Mouse (Mus musculus) kidney, embryonic 16.5 days (tissue): ENCODE data around the gene Zmiz1. TPM values are rescaled to one million over a fixed set of nuclear protein-coding genes. Genes with fewer than 3 reads are reported as not detected.

Experiments
- ATAC-seq: fragments of 200-750 bp; cut with Nextera tagmentation; 2 replicates; pipeline ENCODE4 v1.8.0; 2017; ENCODE audit warnings: moderate TSS enrichment; ENCODE audit not compliant: low FRiP score, low TSS enrichment
- H3K27ac ChIP-seq: fragments of 300-500 bp; sonication (generic); 2 replicates; pipeline ENCODE4 v1.5.1; 2014; ENCODE audit warnings: low read length
- H3K27me3 ChIP-seq: fragments of 300-500 bp; sonication (generic); 2 replicates; pipeline ENCODE4 v1.6.1; 2014; ENCODE audit warnings: low read length, control low read depth, mixed read lengths; ENCODE audit not compliant: insufficient read depth
- H3K36me3 ChIP-seq: fragments of 300-500 bp; sonication (generic); 2 replicates; pipeline ENCODE4 v1.6.1; 2014; ENCODE audit warnings: low read length, control low read depth, mixed read lengths; ENCODE audit not compliant: insufficient read depth
- H3K4me1 ChIP-seq: fragments of 300-500 bp; sonication (generic); 2 replicates; pipeline ENCODE4 v1.6.1; 2014; ENCODE audit warnings: low read length, control low read depth, mixed read lengths; ENCODE audit not compliant: insufficient read depth
- H3K4me2 ChIP-seq: fragments of 300-500 bp; sonication (generic); replicated peaks from 2 replicates; pipeline ENCODE4 v1.6.1; 2014; ENCODE audit warnings: low read depth, low read length
- H3K4me3 ChIP-seq: fragments of 300-500 bp; sonication (generic); 2 replicates; pipeline ENCODE4 v1.5.1; 2014; ENCODE audit warnings: mild to moderate bottlenecking, low read length
- H3K9ac ChIP-seq: fragments of 300-500 bp; sonication (generic); replicated peaks from 2 replicates; pipeline ENCODE4 v1.6.1; 2014; ENCODE audit warnings: low read length
- H3K9me3 ChIP-seq: fragments of 300-500 bp; sonication (generic); 2 replicates; pipeline ENCODE4 v1.6.1; 2016; ENCODE audit warnings: low read length, control low read depth
- WGBS: fragments of 180-500 bp; shearing (Covaris S2); extraction: QIAGEN DNeasy Blood & Tissue Kit; methylation state at CpG from one replicate; pipeline ENCODE4 v1.1.7; 2014; 5-methylcytosine and 5-hydroxymethylcytosine counted together
- polyA plus RNA-seq: library from polyadenylated mRNA; unstranded; fragments of >200 nt; fragmentation: Nextera tagmentation; extraction: Ambion mirVana; gene quantifications from 2 replicates; pipeline ENCODE4 v1.2.1, GENCODE M21; 2015

Gene Zmiz1
- polyA plus RNA-seq, 1 experiment from 2014 or later: 36.0 TPM

GRCm38 (mm10) chr14:25470224-25470805 is 11.3 kb downstream of the Zmiz1 start:
- 35% methylated on average over 7 of the region's 7 CpGs for WGBS
- Histone ChIP-seq H3K27me3 (no peaks in the 10 kb centered on the region), H3K27ac (0 out of 2 replicates have a peak overlapping the region, but pooled peaks have one; percentile 31), H3K36me3 (no peaks in the 10 kb centered on the region), H3K4me2 (no peak overlapping the region), H3K9me3 (no peaks in the 10 kb centered on the region), H3K9ac (no peak overlapping the region; the same call in 1 of the 2 replicates), H3K4me1 (peaks cover 96% of the 10 kb centered on the region), H3K4me3 (no peak overlapping the region)
- ATAC-seq: no peak

GRCm38 (mm10) chr14:25471035-25471434 is 12.1 kb downstream of the Zmiz1 start:
- no peak for ATAC-seq
- H3K27me3 ChIP-seq: no peaks in the 10 kb centered on the region
- peaks cover 96% of the 10 kb centered on the region for H3K4me1 ChIP-seq
- H3K27ac ChIP-seq: 0 out of 2 replicates have a peak overlapping the region, but pooled peaks have one; percentile 87
- H3K4me3 ChIP-seq: no peak overlapping the region
- no peaks in the 10 kb centered on the region for H3K36me3 ChIP-seq
- H3K4me2 ChIP-seq: no peak overlapping the region
- no peak overlapping the region for H3K9ac ChIP-seq
- no peaks in the 10 kb centered on the region for H3K9me3 ChIP-seq
- WGBS: 14% methylated on average over 2 of the region's 2 CpGs

GRCm38 (mm10) chr14:25472096-25472861 is 13.3 kb downstream of the Zmiz1 start:
- Histone ChIP-seq H3K4me1 (peaks cover 99% of the 10 kb centered on the region), H3K27me3 (no peaks in the 10 kb centered on the region), H3K4me3 (no peak overlapping the region), H3K36me3 (no peaks in the 10 kb centered on the region), H3K9me3 (no peaks in the 10 kb centered on the region), H3K27ac (peak overlapping the region; percentile 87), H3K9ac (peak overlapping the region; percentile 22; the same call in 1 of the 2 replicates), H3K4me2 (0 out of 2 replicates have a peak overlapping the region, but pooled peaks have one; percentile 8)
- WGBS: 30% methylated on average over 6 of the region's 6 CpGs
- no peak for ATAC-seq

- Histone ChIP-seq H3K4me1 (peaks cover 99% of the 10 kb centered on the region), H3K9me3 (no peaks in the 10 kb centered on the region), H3K36me3 (no peaks in the 10 kb centered on the region), H3K27ac (peak overlapping the region; percentile 87), H3K27me3 (no peaks in the 10 kb centered on the region), H3K4me3 (no peak overlapping the region), H3K4me2 (0 out of 2 replicates have a peak overlapping the region, but pooled peaks have one; percentile 8), H3K9ac (peak overlapping the region; percentile 22)
- ATAC-seq: peak; percentile 61
- 19% methylated on average over 6 of the region's 6 CpGs for WGBS
Measured at GRCm38 (mm10) chr14:25472981-25473649, 14.1 kb downstream of the Zmiz1 start.

- H3K4me3 ChIP-seq: no peak overlapping the region
- no peaks in the 10 kb centered on the region for H3K27me3 ChIP-seq
- H3K9me3 ChIP-seq: no peaks in the 10 kb centered on the region
- H3K9ac ChIP-seq: peak overlapping the region; percentile 49
- WGBS: 39% methylated on average over 5 of the region's 5 CpGs
- peaks cover 98% of the 10 kb centered on the region for H3K4me1 ChIP-seq
- H3K27ac ChIP-seq: peak overlapping the region; percentile 87
- no peak overlapping the region for H3K4me2 ChIP-seq
- H3K36me3 ChIP-seq: no peaks in the 10 kb centered on the region
- no peak for ATAC-seq
Measured at GRCm38 (mm10) chr14:25474017-25474416, 15.0 kb downstream of the Zmiz1 start.

- no peak for ATAC-seq
- H3K36me3 ChIP-seq: no peaks in the 10 kb centered on the region
- WGBS: 47% methylated on average over 6 of the region's 6 CpGs
- H3K9ac ChIP-seq: peak overlapping the region; percentile 15; the same call in 1 of the 2 replicates
- H3K4me2 ChIP-seq: no peak overlapping the region
- no peak overlapping the region for H3K4me3 ChIP-seq
- H3K9me3 ChIP-seq: no peaks in the 10 kb centered on the region
- no peaks in the 10 kb centered on the region for H3K27me3 ChIP-seq
- H3K27ac ChIP-seq: peak overlapping the region; percentile 87; the same call in 1 of the 2 replicates
- peaks cover 98% of the 10 kb centered on the region for H3K4me1 ChIP-seq
Measured at GRCm38 (mm10) chr14:25474732-25475131, 15.7 kb downstream of the Zmiz1 start.

GRCm38 (mm10) chr14:25476048-25476447 is 17.1 kb downstream of the Zmiz1 start:
- Histone ChIP-seq H3K27me3 (no peaks in the 10 kb centered on the region), H3K36me3 (no peaks in the 10 kb centered on the region), H3K9ac (peak overlapping the region; percentile 26; the same call in 1 of the 2 replicates), H3K4me1 (peaks cover 98% of the 10 kb centered on the region), H3K4me3 (no peak overlapping the region), H3K27ac (no peak overlapping the region), H3K9me3 (no peaks in the 10 kb centered on the region), H3K4me2 (no peak overlapping the region)
- 74% methylated on average over 9 of the region's 9 CpGs for WGBS
- ATAC-seq: no peak

GRCm38 (mm10) chr14:25476453-25476852 is 17.5 kb downstream of the Zmiz1 start:
- ATAC-seq: no peak
- H3K9me3 ChIP-seq: no peaks in the 10 kb centered on the region
- H3K36me3 ChIP-seq: no peaks in the 10 kb centered on the region
- WGBS: 67% methylated on average over 3 of the region's 3 CpGs
- H3K4me2 ChIP-seq: no peak overlapping the region
- no peaks in the 10 kb centered on the region for H3K27me3 ChIP-seq
- peak overlapping the region; percentile 34; the same call in 1 of the 2 replicates for H3K27ac ChIP-seq
- peaks cover 98% of the 10 kb centered on the region for H3K4me1 ChIP-seq
- H3K9ac ChIP-seq: peak overlapping the region; percentile 26; the same call in 1 of the 2 replicates
- no peak overlapping the region for H3K4me3 ChIP-seq

GRCm38 (mm10) chr14:25477268-25477667 is 18.3 kb downstream of the Zmiz1 start:
- Histone ChIP-seq H3K27ac (peak overlapping the region; percentile 16; the same call in 1 of the 2 replicates), H3K9me3 (no peaks in the 10 kb centered on the region), H3K9ac (no peak overlapping the region), H3K4me3 (no peak overlapping the region), H3K4me2 (no peak overlapping the region), H3K27me3 (no peaks in the 10 kb centered on the region), H3K36me3 (no peaks in the 10 kb centered on the region), H3K4me1 (peaks cover 98% of the 10 kb centered on the region)
- ATAC-seq: no peak
- WGBS: 60% methylated on average over 7 of the region's 7 CpGs
